Mouse (Mus musculus): ENCODE results near the gene Ccdc58. TPM values are rescaled to one million over a fixed set of nuclear protein-coding genes. Genes with fewer than 3 reads are reported as not detected.
"Not testable (repeated sequence)": the region's sequence is repeated elsewhere in the genome, so short reads cannot be mapped to it uniquely, and the experiment has no call there.

Ccdc58 gene
- polyA plus RNA-seq, 1 experiment from 2014 or later = 27.4 TPM

GRCm38 (mm10) chr16:36089065-36089464, 17.6 kb downstream of the Ccdc58 start:
- H3K9ac ChIP-seq = no peak overlapping the region
- H3K27me3 ChIP-seq (replicated peaks) = no peaks in the 10 kb centered on the region
- H3K9me3 ChIP-seq = no peaks in the 10 kb centered on the region
- WGBS = 86% methylated on average over 7 of the region's 7 CpGs
- no peak overlapping the region for H3K4me2 ChIP-seq
- no peak overlapping the region for H3K4me3 ChIP-seq
- no peak overlapping the region for H3K27ac ChIP-seq
- H3K4me1 ChIP-seq = no peaks in the 10 kb centered on the region
- ATAC-seq (replicated peaks) = no peak
- peaks cover 10% of the 10 kb centered on the region; the same call in 1 of the 2 replicates for H3K36me3 ChIP-seq (replicated peaks)

GRCm38 (mm10) chr16:36089850-36090616, 18.5 kb downstream of the Ccdc58 start:
- ATAC-seq (replicated peaks) = no peak
- Histone ChIP-seq H3K4me2 (no peak overlapping the region), H3K27me3 (replicated peaks) (no peaks in the 10 kb centered on the region), H3K27ac (no peak overlapping the region), H3K9me3 (no peaks in the 10 kb centered on the region), H3K9ac (no peak overlapping the region), H3K36me3 (replicated peaks) (peaks cover 10% of the 10 kb centered on the region; the same call in 1 of the 2 replicates), H3K4me1 (no peaks in the 10 kb centered on the region), H3K4me3 (no peak overlapping the region)
- WGBS = 76% methylated on average over 8 of the region's 8 CpGs

- Histone ChIP-seq H3K36me3 (replicated peaks) (peaks cover 10% of the 10 kb centered on the region; the same call in 1 of the 2 replicates), H3K27ac (no peak overlapping the region), H3K9me3 (no peaks in the 10 kb centered on the region), H3K27me3 (replicated peaks) (no peaks in the 10 kb centered on the region), H3K4me3 (no peak overlapping the region), H3K4me1 (no peaks in the 10 kb centered on the region), H3K4me2 (no peak overlapping the region), H3K9ac (no peak overlapping the region)
- 90% methylated on average over 11 of the region's 11 CpGs for WGBS
- no peak for ATAC-seq (replicated peaks)
These were observed 19.5 kb downstream of the Ccdc58 start for GRCm38 (mm10) chr16:36090785-36091509.

- Histone ChIP-seq H3K4me2 (no peak overlapping the region), H3K36me3 (replicated peaks) (0 out of 2 replicates have a peak, but pooled peaks cover 3% of the 10 kb centered on the region), H3K9ac (no peak overlapping the region), H3K4me1 (no peaks in the 10 kb centered on the region), H3K4me3 (no peak overlapping the region), H3K27ac (no peak overlapping the region), H3K27me3 (replicated peaks) (no peaks in the 10 kb centered on the region), H3K9me3 (no peaks in the 10 kb centered on the region)
- 87% methylated on average over 3 of the region's 3 CpGs for WGBS
- no peak for ATAC-seq (replicated peaks)
These were observed 22.6 kb downstream of the Ccdc58 start for GRCm38 (mm10) chr16:36094079-36094478.

- not testable (repeated sequence) for ATAC-seq (replicated peaks); H3K27ac ChIP-seq; H3K4me2 ChIP-seq; H3K9ac ChIP-seq; H3K9me3 ChIP-seq; H3K4me3 ChIP-seq; H3K36me3 ChIP-seq (replicated peaks); H3K4me1 ChIP-seq; H3K27me3 ChIP-seq (replicated peaks)
- WGBS = 96% methylated on average over 12 of the region's 12 CpGs
These were observed 26.5 kb downstream of the Ccdc58 start for GRCm38 (mm10) chr16:36097813-36098499.

GRCm38 (mm10) chr16:36101526-36101925, 30.0 kb downstream of the Ccdc58 start:
- no peaks in the 10 kb centered on the region for H3K9me3 ChIP-seq
- H3K4me2 ChIP-seq = no peak overlapping the region
- H3K9ac ChIP-seq = no peak overlapping the region
- H3K4me1 ChIP-seq = no peaks in the 10 kb centered on the region
- H3K27me3 ChIP-seq (replicated peaks) = no peaks in the 10 kb centered on the region
- H3K4me3 ChIP-seq = no peak overlapping the region
- WGBS = 79% methylated on average over 1 of the region's 1 CpGs
- no peak overlapping the region for H3K27ac ChIP-seq
- no peaks in the 10 kb centered on the region for H3K36me3 ChIP-seq (replicated peaks)
- no peak for ATAC-seq (replicated peaks)

- Histone ChIP-seq H3K4me2 (no peak overlapping the region), H3K4me3 (no peak overlapping the region), H3K9ac (no peak overlapping the region), H3K27me3 (replicated peaks) (no peaks in the 10 kb centered on the region), H3K36me3 (replicated peaks) (no peaks in the 10 kb centered on the region), H3K4me1 (no peaks in the 10 kb centered on the region), H3K9me3 (no peaks in the 10 kb centered on the region), H3K27ac (no peak overlapping the region)
- no peak for ATAC-seq (replicated peaks)
- WGBS = 95% methylated on average over 1 of the region's 1 CpGs
These were observed 30.7 kb downstream of the Ccdc58 start for GRCm38 (mm10) chr16:36102211-36102610.

GRCm38 (mm10) chr16:36111486-36111885, 40.0 kb downstream of the Ccdc58 start:
- H3K36me3 ChIP-seq (replicated peaks); H3K9ac ChIP-seq; H3K4me3 ChIP-seq; ATAC-seq (replicated peaks); H3K4me2 ChIP-seq; H3K27me3 ChIP-seq (replicated peaks); H3K9me3 ChIP-seq; H3K27ac ChIP-seq; H3K4me1 ChIP-seq: not testable (repeated sequence)

GRCm38 (mm10) chr16:36115751-36116150, 44.3 kb downstream of the Ccdc58 start:
- H3K27me3 ChIP-seq (replicated peaks); H3K4me2 ChIP-seq; H3K4me3 ChIP-seq; H3K4me1 ChIP-seq; H3K27ac ChIP-seq; ATAC-seq (replicated peaks); H3K36me3 ChIP-seq (replicated peaks); H3K9me3 ChIP-seq; H3K9ac ChIP-seq: not testable (repeated sequence)
- 89% methylated on average over 6 of the region's 6 CpGs for WGBS

GRCm38 (mm10) chr16:36128092-36128491, 56.6 kb downstream of the Ccdc58 start:
- H3K9me3 ChIP-seq = no peaks in the 10 kb centered on the region
- no peak for ATAC-seq (replicated peaks)
- H3K9ac ChIP-seq = no peak overlapping the region
- H3K36me3 ChIP-seq (replicated peaks) = no peaks in the 10 kb centered on the region
- WGBS = 88% methylated on average over 7 of the region's 7 CpGs
- H3K4me3 ChIP-seq = no peak overlapping the region
- no peak overlapping the region for H3K27ac ChIP-seq
- H3K4me2 ChIP-seq = no peak overlapping the region
- no peaks in the 10 kb centered on the region for H3K4me1 ChIP-seq
- no peaks in the 10 kb centered on the region for H3K27me3 ChIP-seq (replicated peaks)

- Histone ChIP-seq H3K9me3 (no peaks in the 10 kb centered on the region), H3K4me2 (no peak within 1 kb of the TSS), H3K4me3 (no peak within 1 kb of the TSS), H3K36me3 (replicated peaks) (no peaks in the 10 kb centered on the region), H3K4me1 (no peaks in the 10 kb centered on the region), H3K27ac (no peak within 1 kb of the TSS), H3K9ac (no peak within 1 kb of the TSS), H3K27me3 (replicated peaks) (no peaks in the 10 kb centered on the region)
- ATAC-seq (replicated peaks) = no peak
- 89% methylated on average over 1 of the region's 1 CpGs for WGBS
These were observed 59.7 kb downstream of the Ccdc58 start, which contains the start of gene Csta1 for GRCm38 (mm10) chr16:36131141-36131540. Csta1 (minus strand) TSS chr16:36131241.

- no peak overlapping the region for H3K4me3 ChIP-seq
- no peak overlapping the region for H3K27ac ChIP-seq
- no peak overlapping the region for H3K9ac ChIP-seq
- H3K4me1 ChIP-seq = no peaks in the 10 kb centered on the region
- H3K36me3 ChIP-seq (replicated peaks) = no peaks in the 10 kb centered on the region
- H3K9me3 ChIP-seq = no peaks in the 10 kb centered on the region
- no peaks in the 10 kb centered on the region for H3K27me3 ChIP-seq (replicated peaks)
- no peak for ATAC-seq (replicated peaks)
- 77% methylated on average over 2 of the region's 2 CpGs for WGBS
- H3K4me2 ChIP-seq = no peak overlapping the region
These were observed 66.7 kb downstream of the Ccdc58 start for GRCm38 (mm10) chr16:36138201-36138600.

Data from midbrain, embryonic 15.5 days (tissue).